Mouse (Mus musculus): Measurements from ENCODE around the gene Exosc2. TPM values are rescaled to one million over a fixed set of nuclear protein-coding genes. Genes with fewer than 3 reads are reported as not detected.

The Exosc2 gene
- polyA plus RNA-seq, 1 experiment: 24.5 TPM

GRCm38 (mm10) chr2:31724730-31725490 is 54.4 kb downstream of the Exosc2 start:
- no peak for DNase-seq (ENCODE audit: low spot score)

GRCm38 (mm10) chr2:31727576-31728277 is 57.2 kb downstream of the Exosc2 start:
- DNase-seq (ENCODE audit: low spot score): no peak

- no peak for DNase-seq (ENCODE audit: low spot score)
These were observed 60.1 kb downstream of the Exosc2 start for GRCm38 (mm10) chr2:31730640-31731039.

Other genes starting within 250 kb of the Exosc2 start
- 34.7 and 39.5 TPM in 2 replicates for gene Ass1, start 200.5 kb upstream of the Exosc2 start, polyA plus RNA-seq (2012; rRNA removed)
- gene Fubp3, start 98.1 kb upstream of the Exosc2 start, polyA plus RNA-seq (2012; rRNA removed): 23.9 and 32.4 TPM in 2 replicates
- gene Prdm12, start 30.7 kb upstream of the Exosc2 start, polyA plus RNA-seq (2012; rRNA removed): not detected in 2 replicates
- 62.8 and 74.9 TPM in 2 replicates for gene Abl1, start 17.7 kb downstream of the Exosc2 start, polyA plus RNA-seq (2012; rRNA removed)
- 0.03 TPM in 2 replicates for gene Qrfp, start 139.9 kb downstream of the Exosc2 start, polyA plus RNA-seq (2012; rRNA removed)
- gene Fibcd1, start 175.3 kb downstream of the Exosc2 start, polyA plus RNA-seq (2012; rRNA removed): 0.01 and 0.04 TPM in 2 replicates
- gene Lamc3, start 216.6 kb downstream of the Exosc2 start, polyA plus RNA-seq (2012; rRNA removed): 2.8 and 4.1 TPM in 2 replicates